Mouse (Mus musculus): Measurements from ENCODE around the gene Idh3a. TPM values are rescaled to one million over a fixed set of nuclear protein-coding genes. Genes with fewer than 3 reads are reported as not detected.

Idh3a gene
- polyA plus RNA-seq, 1 experiment from 2014 or later, result 124 TPM

- 71% methylated on average over 7 of the region's 7 CpGs for WGBS
- Histone ChIP-seq H3K27me3 (ENCODE audit: low read depth, poor library complexity, severe bottlenecking) (no peaks in the 10 kb centered on the region), H3K4me3 (no peak overlapping the region), H3K4me1 (peaks cover 8% of the 10 kb centered on the region; the same call in 1 of the 2 replicates), H3K27ac (replicated peaks) (no peak overlapping the region; the same call in 1 of the 2 replicates), H3K9me3 (replicated peaks) (no peaks in the 10 kb centered on the region), H3K36me3 (peaks cover 72% of the 10 kb centered on the region)
- no peak for DNase-seq (ENCODE audit: low spot score)
These were observed 16.8 kb downstream of the Idh3a start for GRCm38 (mm10) chr9:54602916-54603315.

GRCm38 (mm10) chr9:54604131-54604654 is 18.1 kb downstream of the Idh3a start:
- Histone ChIP-seq H3K27me3 (ENCODE audit: low read depth, poor library complexity, severe bottlenecking) (no peaks in the 10 kb centered on the region), H3K4me3 (no peak overlapping the region), H3K9me3 (replicated peaks) (no peaks in the 10 kb centered on the region), H3K27ac (replicated peaks) (no peak overlapping the region), H3K4me1 (peaks cover 10% of the 10 kb centered on the region), H3K36me3 (peaks cover 60% of the 10 kb centered on the region)
- whole genome bisulfite sequencing, result 88% methylated on average over 5 of the region's 5 CpGs
- no peak for DNase-seq (ENCODE audit: low spot score)

- Histone ChIP-seq H3K27ac (replicated peaks) (no peak overlapping the region), H3K27me3 (ENCODE audit: low read depth, poor library complexity, severe bottlenecking) (no peaks in the 10 kb centered on the region), H3K36me3 (peaks cover 53% of the 10 kb centered on the region), H3K4me1 (peaks cover 12% of the 10 kb centered on the region), H3K4me3 (no peak overlapping the region), H3K9me3 (replicated peaks) (no peaks in the 10 kb centered on the region)
- 57% methylated on average over 4 of the region's 4 CpGs for WGBS
- peak; percentile 56 for DNase-seq (ENCODE audit: low spot score)
These were observed 18.8 kb downstream of the Idh3a start for GRCm38 (mm10) chr9:54604886-54605285.

- H3K4me1 ChIP-seq, result peaks cover 5% of the 10 kb centered on the region; the same call in 1 of the 2 replicates
- H3K27me3 ChIP-seq (ENCODE audit: low read depth, poor library complexity, severe bottlenecking), result no peaks in the 10 kb centered on the region
- H3K4me3 ChIP-seq, result no peak overlapping the region
- DNase-seq (ENCODE audit: low spot score), result no peak
- no peaks in the 10 kb centered on the region for H3K36me3 ChIP-seq
- 89% methylated on average over 5 of the region's 5 CpGs for WGBS
- no peaks in the 10 kb centered on the region for H3K9me3 ChIP-seq (replicated peaks)
- H3K27ac ChIP-seq (replicated peaks), result no peak overlapping the region
These were observed 26.7 kb downstream of the Idh3a start for GRCm38 (mm10) chr9:54612781-54613191.

- no peak overlapping the region for H3K4me3 ChIP-seq
- no peaks in the 10 kb centered on the region for H3K27me3 ChIP-seq (ENCODE audit: low read depth, poor library complexity, severe bottlenecking)
- no peak overlapping the region for H3K27ac ChIP-seq (replicated peaks)
- peaks cover 1% of the 10 kb centered on the region; the same call in 1 of the 2 replicates for H3K4me1 ChIP-seq
- H3K36me3 ChIP-seq, result no peaks in the 10 kb centered on the region
- DNase-seq (ENCODE audit: low spot score), result peak; percentile 22
- 73% methylated on average over 13 of the region's 13 CpGs for WGBS
- no peaks in the 10 kb centered on the region for H3K9me3 ChIP-seq (replicated peaks)
These were observed 28.2 kb downstream of the Idh3a start for GRCm38 (mm10) chr9:54614182-54614850.

GRCm38 (mm10) chr9:54627240-54627639 is 41.1 kb downstream of the Idh3a start:
- Histone ChIP-seq H3K27ac (replicated peaks) (no peak overlapping the region), H3K27me3 (ENCODE audit: low read depth, poor library complexity, severe bottlenecking) (no peaks in the 10 kb centered on the region), H3K9me3 (replicated peaks) (no peaks in the 10 kb centered on the region), H3K36me3 (no peaks in the 10 kb centered on the region), H3K4me1 (no peaks in the 10 kb centered on the region), H3K4me3 (no peak overlapping the region)
- 92% methylated on average over 5 of the region's 5 CpGs for WGBS
- no peak for DNase-seq (ENCODE audit: low spot score)

GRCm38 (mm10) chr9:54628752-54629151 is 42.6 kb downstream of the Idh3a start:
- H3K4me3 ChIP-seq, result no peak overlapping the region
- H3K9me3 ChIP-seq (replicated peaks), result no peaks in the 10 kb centered on the region
- no peak for DNase-seq (ENCODE audit: low spot score)
- no peaks in the 10 kb centered on the region for H3K27me3 ChIP-seq (ENCODE audit: low read depth, poor library complexity, severe bottlenecking)
- no peaks in the 10 kb centered on the region for H3K36me3 ChIP-seq
- no peak overlapping the region for H3K27ac ChIP-seq (replicated peaks)
- 97% methylated on average over 4 of the region's 4 CpGs for WGBS
- H3K4me1 ChIP-seq, result no peaks in the 10 kb centered on the region

- 80% methylated on average over 5 of the region's 5 CpGs for WGBS
These were observed 43.6 kb downstream of the Idh3a start for GRCm38 (mm10) chr9:54629613-54630261.

GRCm38 (mm10) chr9:54630905-54631304 is 44.8 kb downstream of the Idh3a start:
- H3K4me1 ChIP-seq, result no peaks in the 10 kb centered on the region
- H3K9me3 ChIP-seq (replicated peaks), result no peaks in the 10 kb centered on the region
- H3K4me3 ChIP-seq, result no peak overlapping the region
- no peaks in the 10 kb centered on the region for H3K36me3 ChIP-seq
- no peak overlapping the region for H3K27ac ChIP-seq (replicated peaks)
- H3K27me3 ChIP-seq (ENCODE audit: low read depth, poor library complexity, severe bottlenecking), result no peaks in the 10 kb centered on the region
- no peak for DNase-seq (ENCODE audit: low spot score)

More at GRCm38 (mm10) chr9:54629613-54630261, 43.6 kb downstream of the Idh3a start:
- no peak overlapping the region for H3K4me3 ChIP-seq
- H3K27ac ChIP-seq (replicated peaks), result no peak overlapping the region
- no peaks in the 10 kb centered on the region for H3K9me3 ChIP-seq (replicated peaks)
- no peaks in the 10 kb centered on the region for H3K36me3 ChIP-seq
- H3K27me3 ChIP-seq (ENCODE audit: low read depth, poor library complexity, severe bottlenecking), result no peaks in the 10 kb centered on the region
- H3K4me1 ChIP-seq, result no peaks in the 10 kb centered on the region
- DNase-seq (ENCODE audit: low spot score), result no peak

- Histone ChIP-seq H3K36me3 (no peaks in the 10 kb centered on the region), H3K4me1 (no peaks in the 10 kb centered on the region), H3K27me3 (ENCODE audit: low read depth, poor library complexity, severe bottlenecking) (no peaks in the 10 kb centered on the region), H3K27ac (replicated peaks) (no peak overlapping the region), H3K4me3 (no peak overlapping the region), H3K9me3 (replicated peaks) (no peaks in the 10 kb centered on the region)
- WGBS, result 83% methylated on average over 2 of the region's 2 CpGs
- no peak for DNase-seq (ENCODE audit: low spot score)
These were observed 47.3 kb downstream of the Idh3a start for GRCm38 (mm10) chr9:54633401-54633800.

GRCm38 (mm10) chr9:54637510-54638314 is 51.6 kb downstream of the Idh3a start:
- H3K9me3 ChIP-seq (replicated peaks), result no peaks in the 10 kb centered on the region
- H3K4me3 ChIP-seq, result no peak overlapping the region
- DNase-seq (ENCODE audit: low spot score), result no peak
- no peak overlapping the region for H3K27ac ChIP-seq (replicated peaks)
- no peaks in the 10 kb centered on the region for H3K27me3 ChIP-seq (ENCODE audit: low read depth, poor library complexity, severe bottlenecking)
- no peaks in the 10 kb centered on the region for H3K4me1 ChIP-seq
- 50% methylated on average over 5 of the region's 5 CpGs for WGBS
- no peaks in the 10 kb centered on the region for H3K36me3 ChIP-seq

- Histone ChIP-seq H3K27ac (replicated peaks) (no peak overlapping the region), H3K27me3 (ENCODE audit: low read depth, poor library complexity, severe bottlenecking) (no peaks in the 10 kb centered on the region), H3K4me3 (no peak overlapping the region), H3K9me3 (replicated peaks) (no peaks in the 10 kb centered on the region), H3K4me1 (no peaks in the 10 kb centered on the region), H3K36me3 (no peaks in the 10 kb centered on the region)
- 82% methylated on average over 2 of the region's 2 CpGs for WGBS
- DNase-seq (ENCODE audit: low spot score), result no peak
These were observed 53.1 kb downstream of the Idh3a start for GRCm38 (mm10) chr9:54639192-54639591.
